Mouse (Mus musculus) G1E (cell line): ENCODE results near the gene Jmjd1c.

Experiments
- CTCF ChIP-seq: IDR thresholded peaks from 2 replicates; pipeline ENCODE4 v1.5.1; 2012; ENCODE audit warnings: low read depth, low read length, inconsistent platforms, mixed read lengths
- GATA1 ChIP-seq: IDR thresholded peaks from 2 replicates; pipeline ENCODE4 v1.6.1; 2012; ENCODE audit warnings: borderline replicate concordance, low read length, inconsistent platforms, mixed read lengths
- GATA2 ChIP-seq: IDR thresholded peaks from 2 replicates; pipeline ENCODE4 v1.6.1; 2012; ENCODE audit warnings: low read depth, low read length, inconsistent platforms, borderline replicate concordance
- TAL1 ChIP-seq: conservative IDR thresholded peaks from 2 replicates; pipeline ENCODE4 v1.6.1; 2012; ENCODE audit warnings: low read depth, low read length, inconsistent platforms, mixed read lengths

GRCm38 (mm10) chr10:67176932-67177331 is 81.0 kb downstream of the Jmjd1c start:
- TF ChIP-seq CTCF (no peak), GATA1 (no peak), GATA2 (no peak), TAL1 (no peak)
